Mouse (Mus musculus): ENCODE measurements at regions not wholly inside any gene's neighbourhood (a gene's known extent, or its start where the extent isn't known, plus 50 kb on each side); places are given as distances from the start of the nearest gene placed in this dataset.

DNA sequence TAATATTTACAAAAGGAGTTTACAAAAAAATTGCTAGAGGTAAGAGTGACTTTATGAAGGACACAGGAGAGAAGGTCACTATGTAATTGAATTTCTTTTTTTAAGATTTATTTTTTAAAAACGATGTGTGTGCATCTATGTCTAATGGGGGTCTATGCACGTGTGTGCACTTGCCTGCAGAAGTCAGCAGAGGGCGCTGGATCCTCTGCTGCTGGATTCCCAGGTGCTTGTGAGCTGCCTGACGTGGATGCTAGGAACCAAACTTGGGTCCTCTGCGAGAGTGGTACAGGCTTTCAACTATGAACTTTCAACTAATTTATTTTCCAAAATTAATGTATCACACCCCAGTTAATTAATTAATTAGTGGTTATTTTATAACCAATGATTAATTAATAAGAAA, 85.0 kb downstream of the Glrx3 start:
- ATAC-seq (ENCODE audit: insufficient number of reproducible peaks, low FRiP score, low TSS enrichment, low read depth): no peak

DNA sequence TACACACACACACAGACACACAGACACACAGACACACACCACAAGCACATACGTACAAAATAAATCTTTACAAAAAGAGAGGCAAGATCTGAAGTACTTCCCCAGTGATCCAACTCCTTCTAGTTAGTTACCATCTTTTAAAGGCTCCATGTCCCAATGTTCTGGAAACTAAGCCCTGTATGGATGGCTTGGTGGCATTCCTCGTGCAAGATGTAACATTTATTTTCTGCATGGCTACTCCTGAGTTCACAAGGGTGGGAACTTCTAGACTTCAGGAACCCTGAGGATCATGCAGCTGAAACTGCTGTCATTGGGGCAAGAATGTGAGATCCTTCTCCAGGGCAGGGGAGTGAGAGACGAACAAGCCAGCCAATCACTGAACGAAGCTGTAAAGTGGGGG, 96.1 kb downstream of the Glrx3 start:
- Histone ChIP-seq H3K27me3 (ENCODE audit: control insufficient read depth, insufficient read depth, low read length) (no peaks in the 10 kb centered on the region), H3K36me3 (ENCODE audit: control insufficient read depth, insufficient read depth, low read length) (no peaks in the 10 kb centered on the region), H3K4me2 (ENCODE audit: low read depth, severe bottlenecking) (no peak overlapping the region), H3K9me3 (ENCODE audit: control insufficient read depth, low read length) (no peaks in the 10 kb centered on the region), H3K4me3 (ENCODE audit: low read depth, low read length) (no peak overlapping the region), H3K4me1 (ENCODE audit: control insufficient read depth, insufficient read depth, low read length) (no peaks in the 10 kb centered on the region), H3K9ac (ENCODE audit: low read length) (no peak overlapping the region), H3K27ac (replicated peaks; ENCODE audit: low read depth, low read length) (no peak overlapping the region)
- DNase-seq (ENCODE audit: low spot score) (no peak), ATAC-seq (ENCODE audit: insufficient number of reproducible peaks, low FRiP score, low TSS enrichment, low read depth) (no peak)
- WGBS: 86% methylated on average over 4 of the region's 4 CpGs

More for the DNA sequence above, 85.0 kb downstream of the Glrx3 start:
- H3K9me3 ChIP-seq (ENCODE audit: control insufficient read depth, low read length): no peaks in the 10 kb centered on the region
- DNase-seq (ENCODE audit: low spot score): no peak
- no peak overlapping the region for H3K4me2 ChIP-seq (ENCODE audit: low read depth, severe bottlenecking)
- no peaks in the 10 kb centered on the region for H3K27me3 ChIP-seq (ENCODE audit: control insufficient read depth, insufficient read depth, low read length)
- H3K27ac ChIP-seq (replicated peaks; ENCODE audit: low read depth, low read length): no peak overlapping the region
- no peak overlapping the region for H3K9ac ChIP-seq (ENCODE audit: low read length)
- H3K36me3 ChIP-seq (ENCODE audit: control insufficient read depth, insufficient read depth, low read length): no peaks in the 10 kb centered on the region
- no peak overlapping the region for H3K4me3 ChIP-seq (ENCODE audit: low read depth, low read length)
- WGBS: 83% methylated on average over 5 of the region's 5 CpGs
- no peaks in the 10 kb centered on the region for H3K4me1 ChIP-seq (ENCODE audit: control insufficient read depth, insufficient read depth, low read length)

DNA sequence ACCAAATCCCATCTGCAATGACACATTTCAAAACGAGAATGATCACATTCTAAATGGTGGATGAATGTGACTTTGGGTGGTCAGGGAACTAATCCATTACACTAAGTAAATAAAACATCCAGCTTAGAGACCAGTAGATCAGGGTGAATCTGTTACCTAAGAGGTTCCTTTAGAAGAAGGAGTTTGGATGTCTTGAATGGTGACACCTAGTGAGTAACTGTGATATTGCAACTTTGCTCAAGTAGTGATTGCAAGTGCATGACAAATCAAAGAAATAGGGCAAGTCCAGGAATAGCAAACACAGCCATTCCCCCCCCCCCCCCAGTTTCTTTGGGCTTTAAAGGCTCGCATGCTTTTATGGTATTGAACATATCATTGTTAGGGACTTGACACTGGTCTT, 112.6 kb downstream of the Glrx3 start:
- H3K4me1 ChIP-seq (ENCODE audit: control insufficient read depth, insufficient read depth, low read length): no peaks in the 10 kb centered on the region
- WGBS: 27% methylated on average over 2 of the region's 2 CpGs
- H3K4me3 ChIP-seq (ENCODE audit: low read depth, low read length): no peak overlapping the region
- H3K9ac ChIP-seq (ENCODE audit: low read length): no peak overlapping the region
- H3K36me3 ChIP-seq (ENCODE audit: control insufficient read depth, insufficient read depth, low read length): no peaks in the 10 kb centered on the region
- H3K9me3 ChIP-seq (ENCODE audit: control insufficient read depth, low read length): no peaks in the 10 kb centered on the region
- H3K4me2 ChIP-seq (ENCODE audit: low read depth, severe bottlenecking): no peak overlapping the region
- no peak for ATAC-seq (ENCODE audit: insufficient number of reproducible peaks, low FRiP score, low TSS enrichment, low read depth)
- DNase-seq (ENCODE audit: low spot score): no peak
- no peaks in the 10 kb centered on the region for H3K27me3 ChIP-seq (ENCODE audit: control insufficient read depth, insufficient read depth, low read length)
- H3K27ac ChIP-seq (replicated peaks; ENCODE audit: low read depth, low read length): no peak overlapping the region

DNA sequence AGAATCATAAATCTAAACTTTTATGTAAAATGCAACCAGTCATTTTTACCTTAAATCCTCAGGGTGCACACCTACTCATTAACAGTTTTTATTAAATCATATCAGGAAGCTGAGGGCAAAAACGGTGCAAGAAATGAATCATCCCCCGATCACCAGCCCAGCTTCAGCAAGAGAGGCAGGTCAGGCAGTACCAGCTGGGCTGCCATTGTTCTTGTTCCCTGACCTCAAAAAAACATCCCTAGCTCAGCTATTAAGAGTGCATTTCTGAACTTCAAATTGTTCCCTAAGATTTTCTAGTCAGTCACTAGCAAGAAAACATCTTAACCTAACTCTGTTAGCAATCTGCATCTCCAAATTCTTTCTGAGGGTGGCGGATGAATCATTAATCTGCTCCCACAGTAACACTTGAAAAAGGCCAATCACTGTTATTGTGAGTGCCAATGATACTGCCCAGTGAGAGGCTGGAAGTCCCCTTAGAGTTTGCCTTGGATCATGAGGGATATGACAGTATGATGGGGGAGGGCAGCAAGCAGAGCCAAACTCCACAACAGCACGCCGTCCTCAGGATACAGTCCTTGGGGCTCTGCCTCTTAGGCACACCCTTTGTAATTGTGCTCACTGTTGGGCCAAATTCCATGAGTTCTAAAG, 115.3 kb downstream of the Glrx3 start:
- H3K9ac ChIP-seq (ENCODE audit: low read length): no peak overlapping the region
- 83% methylated on average over 5 of the region's 5 CpGs for WGBS
- no peak for DNase-seq (ENCODE audit: low spot score)

DNA sequence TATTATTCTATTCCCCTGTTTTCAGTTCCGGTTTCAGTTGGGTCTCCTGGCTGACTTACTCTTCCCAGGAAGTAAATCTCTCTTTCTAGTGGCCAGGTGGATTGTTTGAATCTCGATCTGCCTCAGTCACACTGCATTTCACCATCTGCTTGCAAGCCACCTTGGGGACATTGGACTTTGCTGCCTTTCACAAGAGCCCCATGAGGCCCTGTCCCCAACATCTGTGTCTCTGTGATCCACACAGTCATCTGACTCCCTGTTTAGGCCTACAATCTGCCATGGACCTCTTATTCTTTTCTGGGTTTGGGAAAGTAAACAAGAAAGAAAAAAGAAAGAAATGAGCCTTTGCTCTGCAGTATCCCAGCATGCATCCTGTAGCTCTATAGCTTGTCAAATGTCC, 118.1 kb downstream of the Glrx3 start:
- 72% methylated on average over 2 of the region's 2 CpGs for WGBS

More for the DNA sequence above, 115.3 kb downstream of the Glrx3 start:
- Histone ChIP-seq H3K36me3 (ENCODE audit: control insufficient read depth, insufficient read depth, low read length) (no peaks in the 10 kb centered on the region), H3K27ac (replicated peaks; ENCODE audit: low read depth, low read length) (no peak overlapping the region), H3K4me2 (ENCODE audit: low read depth, severe bottlenecking) (no peak overlapping the region), H3K4me1 (ENCODE audit: control insufficient read depth, insufficient read depth, low read length) (no peaks in the 10 kb centered on the region), H3K4me3 (ENCODE audit: low read depth, low read length) (no peak overlapping the region), H3K9me3 (ENCODE audit: control insufficient read depth, low read length) (no peaks in the 10 kb centered on the region), H3K27me3 (ENCODE audit: control insufficient read depth, insufficient read depth, low read length) (no peaks in the 10 kb centered on the region)
- no peak for ATAC-seq (ENCODE audit: insufficient number of reproducible peaks, low FRiP score, low TSS enrichment, low read depth)

DNA sequence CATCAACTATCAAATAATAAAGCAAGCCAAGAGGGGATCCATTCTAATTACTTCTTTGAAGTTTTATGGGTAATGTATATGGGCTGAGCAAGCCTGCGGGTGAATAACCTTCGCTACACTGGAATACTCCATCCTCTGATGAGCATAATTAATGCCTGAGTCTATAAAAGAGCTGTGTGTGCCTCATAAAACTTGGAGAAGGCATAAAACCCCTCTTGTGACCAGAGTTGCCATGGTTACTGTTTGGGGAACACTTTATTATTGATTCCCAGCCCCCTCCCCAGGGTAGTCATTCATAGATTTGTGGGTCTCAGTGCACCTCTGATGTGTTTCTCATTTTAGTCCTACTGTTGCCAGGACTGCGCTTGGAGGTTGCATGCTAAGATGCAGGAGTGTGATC, 120.0 kb downstream of the Glrx3 start:
- ATAC-seq (ENCODE audit: insufficient number of reproducible peaks, low FRiP score, low TSS enrichment, low read depth) (no peak), DNase-seq (ENCODE audit: low spot score) (no peak)
- Histone ChIP-seq H3K4me3 (ENCODE audit: low read depth, low read length) (no peak overlapping the region), H3K27ac (replicated peaks; ENCODE audit: low read depth, low read length) (no peak overlapping the region), H3K4me1 (ENCODE audit: control insufficient read depth, insufficient read depth, low read length) (no peaks in the 10 kb centered on the region), H3K27me3 (ENCODE audit: control insufficient read depth, insufficient read depth, low read length) (no peaks in the 10 kb centered on the region), H3K4me2 (ENCODE audit: low read depth, severe bottlenecking) (no peak overlapping the region), H3K36me3 (ENCODE audit: control insufficient read depth, insufficient read depth, low read length) (no peaks in the 10 kb centered on the region), H3K9me3 (ENCODE audit: control insufficient read depth, low read length) (no peaks in the 10 kb centered on the region), H3K9ac (ENCODE audit: low read length) (no peak overlapping the region)
- WGBS: 52% methylated on average over 3 of the region's 3 CpGs

More for the DNA sequence above, 118.1 kb downstream of the Glrx3 start:
- DNase-seq (ENCODE audit: low spot score) (no peak), ATAC-seq (ENCODE audit: insufficient number of reproducible peaks, low FRiP score, low TSS enrichment, low read depth) (no peak)
- Histone ChIP-seq H3K4me2 (ENCODE audit: low read depth, severe bottlenecking) (no peak overlapping the region), H3K36me3 (ENCODE audit: control insufficient read depth, insufficient read depth, low read length) (no peaks in the 10 kb centered on the region), H3K4me1 (ENCODE audit: control insufficient read depth, insufficient read depth, low read length) (no peaks in the 10 kb centered on the region), H3K9me3 (ENCODE audit: control insufficient read depth, low read length) (no peaks in the 10 kb centered on the region), H3K27me3 (ENCODE audit: control insufficient read depth, insufficient read depth, low read length) (no peaks in the 10 kb centered on the region), H3K27ac (replicated peaks; ENCODE audit: low read depth, low read length) (no peak overlapping the region), H3K9ac (ENCODE audit: low read length) (no peak overlapping the region), H3K4me3 (ENCODE audit: low read depth, low read length) (no peak overlapping the region)

DNA sequence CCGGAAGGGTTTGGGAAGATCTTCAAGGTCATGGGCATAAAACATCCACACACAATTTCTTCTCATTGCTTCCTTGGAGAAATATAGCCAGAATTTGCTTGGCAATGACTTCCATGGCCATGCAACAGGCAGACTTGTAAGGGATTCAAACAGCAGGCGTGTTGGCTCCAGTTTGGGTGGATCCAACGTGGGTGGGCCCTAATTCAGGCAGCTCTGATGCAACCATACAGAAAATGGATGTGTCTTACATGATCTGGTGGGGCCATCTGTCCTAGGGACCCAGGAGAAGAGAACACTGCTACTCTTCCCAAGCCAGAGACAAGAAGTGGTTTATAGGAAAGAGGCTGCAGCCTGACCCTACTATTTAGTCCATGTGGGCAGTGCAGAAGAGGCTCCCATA, 121.5 kb downstream of the Glrx3 start:
- WGBS: 90% methylated on average over 3 of the region's 3 CpGs
- ATAC-seq (ENCODE audit: insufficient number of reproducible peaks, low FRiP score, low TSS enrichment, low read depth): no peak
- Histone ChIP-seq H3K4me2 (ENCODE audit: low read depth, severe bottlenecking) (no peak overlapping the region), H3K4me1 (ENCODE audit: control insufficient read depth, insufficient read depth, low read length) (no peaks in the 10 kb centered on the region), H3K9me3 (ENCODE audit: control insufficient read depth, low read length) (no peaks in the 10 kb centered on the region), H3K9ac (ENCODE audit: low read length) (no peak overlapping the region), H3K27ac (replicated peaks; ENCODE audit: low read depth, low read length) (no peak overlapping the region), H3K27me3 (ENCODE audit: control insufficient read depth, insufficient read depth, low read length) (no peaks in the 10 kb centered on the region), H3K4me3 (ENCODE audit: low read depth, low read length) (no peak overlapping the region), H3K36me3 (ENCODE audit: control insufficient read depth, insufficient read depth, low read length) (no peaks in the 10 kb centered on the region)
- DNase-seq (ENCODE audit: low spot score): no peak

DNA sequence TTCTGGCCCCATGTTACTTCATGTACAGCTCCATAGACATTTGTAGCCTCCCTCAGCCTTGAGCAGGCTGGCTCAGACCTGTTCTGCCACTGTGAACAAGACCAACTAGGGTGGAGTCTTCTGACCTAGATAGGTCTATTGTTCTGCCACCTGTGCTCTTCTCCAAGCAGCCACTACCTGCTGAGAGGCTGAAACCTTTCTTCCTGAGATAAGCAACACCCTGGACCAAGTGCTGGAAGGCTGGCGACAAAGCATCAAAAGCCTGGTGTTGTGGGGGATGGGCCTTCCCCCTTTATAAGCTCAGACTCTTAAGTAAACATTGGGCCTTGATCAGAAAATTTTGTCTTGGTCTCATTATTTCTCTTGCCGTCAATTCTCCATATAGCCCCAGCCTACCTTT, 132.8 kb downstream of the Glrx3 start:
- Histone ChIP-seq H3K27ac (replicated peaks; ENCODE audit: low read depth, low read length) (no peak overlapping the region), H3K4me1 (ENCODE audit: control insufficient read depth, insufficient read depth, low read length) (no peaks in the 10 kb centered on the region), H3K27me3 (ENCODE audit: control insufficient read depth, insufficient read depth, low read length) (no peaks in the 10 kb centered on the region), H3K9me3 (ENCODE audit: control insufficient read depth, low read length) (no peaks in the 10 kb centered on the region), H3K36me3 (ENCODE audit: control insufficient read depth, insufficient read depth, low read length) (no peaks in the 10 kb centered on the region), H3K9ac (ENCODE audit: low read length) (no peak overlapping the region), H3K4me2 (ENCODE audit: low read depth, severe bottlenecking) (no peak overlapping the region), H3K4me3 (ENCODE audit: low read depth, low read length) (no peak overlapping the region)
- no peak for ATAC-seq (ENCODE audit: insufficient number of reproducible peaks, low FRiP score, low TSS enrichment, low read depth)
- DNase-seq (ENCODE audit: low spot score): no peak
- 85% methylated on average over 2 of the region's 2 CpGs for WGBS

DNA sequence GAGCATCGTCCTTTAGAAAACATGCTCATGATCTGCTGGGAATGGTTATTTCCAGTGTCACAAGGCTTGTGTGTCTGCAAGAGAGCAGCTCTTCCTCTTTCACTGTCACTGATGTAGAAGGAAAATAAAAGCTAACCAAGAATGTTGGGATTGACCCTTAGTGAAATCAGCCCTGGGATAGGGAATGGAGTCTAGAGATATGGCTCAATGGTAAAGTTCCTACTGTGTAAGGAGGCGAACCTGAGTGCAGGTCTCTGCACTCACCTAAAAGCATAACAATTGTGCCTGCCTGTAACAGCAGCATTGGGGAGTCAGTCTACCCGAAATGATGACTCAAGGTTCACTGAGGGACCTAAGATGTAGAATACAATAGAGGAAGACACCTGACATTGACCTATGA, 138.1 kb downstream of the Glrx3 start:
- Histone ChIP-seq H3K4me1 (ENCODE audit: control insufficient read depth, insufficient read depth, low read length) (no peaks in the 10 kb centered on the region), H3K4me2 (ENCODE audit: low read depth, severe bottlenecking) (no peak overlapping the region), H3K36me3 (ENCODE audit: control insufficient read depth, insufficient read depth, low read length) (no peaks in the 10 kb centered on the region), H3K9ac (ENCODE audit: low read length) (no peak overlapping the region), H3K4me3 (ENCODE audit: low read depth, low read length) (no peak overlapping the region), H3K27ac (replicated peaks; ENCODE audit: low read depth, low read length) (no peak overlapping the region), H3K9me3 (ENCODE audit: control insufficient read depth, low read length) (no peaks in the 10 kb centered on the region), H3K27me3 (ENCODE audit: control insufficient read depth, insufficient read depth, low read length) (no peaks in the 10 kb centered on the region)
- WGBS: 85% methylated on average over 3 of the region's 3 CpGs
- DNase-seq (ENCODE audit: low spot score) (no peak), ATAC-seq (ENCODE audit: insufficient number of reproducible peaks, low FRiP score, low TSS enrichment, low read depth) (no peak)
